Mouse (Mus musculus): ENCODE data around the gene Txndc9.
"Not testable (repeated sequence)": the region's sequence is repeated elsewhere in the genome, so short reads cannot be mapped to it uniquely, and the experiment has no call there.

Gene Txndc9

DNA sequence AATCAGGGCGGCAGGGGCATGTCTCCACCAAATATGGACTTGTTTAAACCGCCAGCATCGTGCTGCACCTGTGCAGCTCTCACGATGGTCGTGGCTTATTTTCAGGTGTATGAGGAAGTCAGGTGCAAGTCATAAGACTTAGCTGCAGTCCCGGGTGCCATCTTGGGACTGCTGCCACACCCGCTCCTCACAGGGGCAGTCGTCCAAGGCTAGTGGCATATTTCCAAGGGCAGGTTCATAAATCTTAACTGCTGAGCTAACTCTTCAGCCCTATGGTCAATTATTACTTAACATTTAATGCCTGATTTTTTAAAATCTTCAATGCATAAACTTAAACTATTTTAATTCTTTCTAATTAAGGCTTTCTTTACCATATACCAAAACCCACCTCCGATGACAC lies 21.0 kb downstream of the Txndc9 start:
- DNase-seq (ENCODE audit: low spot score in 2 of 2) = not testable (repeated sequence)

DNA sequence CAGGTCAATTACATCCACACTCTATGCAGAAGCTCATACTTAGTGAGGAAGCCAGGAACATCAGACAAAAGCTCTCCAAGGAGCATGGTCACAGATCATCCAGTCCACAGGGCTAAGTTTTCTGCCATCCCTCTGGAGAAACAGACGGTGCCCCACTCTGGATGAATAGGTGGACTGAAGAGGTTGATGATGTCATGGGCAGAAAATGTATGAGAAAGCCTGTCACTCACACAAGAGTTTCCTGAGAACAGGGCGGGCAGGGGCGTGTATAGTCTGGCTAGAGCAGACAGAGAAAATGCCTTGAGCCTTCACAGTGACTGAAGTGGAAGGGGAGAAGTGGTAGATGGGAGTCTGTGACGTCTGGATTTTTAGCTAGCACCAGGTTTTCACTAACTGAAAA lies 26.2 kb downstream of the Txndc9 start:
- no peak for DNase-seq (ENCODE audit: low spot score in 2 of 2)

DNA sequence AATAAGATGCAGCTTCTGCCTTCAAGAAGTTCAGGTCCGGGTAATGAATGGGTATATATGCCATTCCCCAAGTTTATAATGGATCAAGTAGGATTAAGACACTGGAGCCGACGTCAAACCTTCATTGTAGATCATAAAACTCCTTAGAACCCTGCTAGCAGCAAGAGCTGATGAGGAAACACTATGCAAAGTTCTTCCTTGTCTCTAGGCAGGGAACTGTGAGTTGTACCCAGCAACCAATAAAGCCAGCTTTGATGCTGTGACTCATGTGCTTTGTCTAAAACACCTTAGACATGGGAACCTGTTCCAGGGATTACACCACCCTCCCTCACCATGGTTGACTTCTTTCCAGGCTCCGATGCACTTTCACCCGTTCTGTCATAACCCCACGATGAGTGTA lies 28.9 kb downstream of the Txndc9 start:
- DNase-seq (ENCODE audit: low spot score in 2 of 2) = no peak

DNA sequence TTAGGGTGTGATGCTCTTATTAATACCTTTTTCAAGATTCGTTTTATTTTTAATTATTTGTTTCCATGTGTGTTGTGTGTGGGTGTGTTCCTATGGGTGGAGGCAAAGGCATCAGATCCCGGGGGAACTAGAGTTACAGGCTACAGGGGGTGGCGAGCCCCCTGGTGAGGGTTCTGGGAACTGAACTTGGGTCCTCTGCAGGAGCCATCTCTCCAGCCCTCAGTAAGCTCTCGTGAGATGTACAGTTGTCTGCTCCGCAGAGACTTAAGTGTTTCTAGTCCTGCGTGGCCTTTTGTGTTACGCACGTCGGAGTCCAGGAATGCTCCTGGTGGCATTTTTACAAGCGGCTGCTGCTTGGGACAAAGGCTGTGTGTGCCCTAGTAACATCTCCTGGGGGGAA lies 32.1 kb downstream of the Txndc9 start:
- DNase-seq (ENCODE audit: low spot score in 2 of 2) = no peak

DNA sequence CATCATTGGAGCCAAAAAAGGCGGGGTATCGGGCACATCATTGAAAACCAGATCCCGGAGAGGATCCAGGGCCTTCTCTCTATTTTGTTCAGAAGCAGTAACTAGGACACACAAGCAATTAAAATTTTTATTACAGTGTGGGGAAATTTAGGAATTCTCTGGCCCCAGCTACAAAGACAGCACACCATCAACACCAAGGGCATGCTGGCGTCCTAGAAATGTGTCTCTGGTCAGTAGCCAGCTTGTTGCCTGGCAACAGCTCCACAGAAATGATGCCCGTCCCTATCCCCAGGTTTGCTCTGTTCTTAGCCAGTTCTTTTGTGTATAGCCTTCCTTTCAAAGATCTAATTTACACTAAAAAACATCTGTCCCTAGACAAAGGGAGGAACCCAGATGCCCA lies 38.2 kb downstream of the Txndc9 start:
- DNase-seq (ENCODE audit: low spot score in 2 of 2) = no peak

DNA sequence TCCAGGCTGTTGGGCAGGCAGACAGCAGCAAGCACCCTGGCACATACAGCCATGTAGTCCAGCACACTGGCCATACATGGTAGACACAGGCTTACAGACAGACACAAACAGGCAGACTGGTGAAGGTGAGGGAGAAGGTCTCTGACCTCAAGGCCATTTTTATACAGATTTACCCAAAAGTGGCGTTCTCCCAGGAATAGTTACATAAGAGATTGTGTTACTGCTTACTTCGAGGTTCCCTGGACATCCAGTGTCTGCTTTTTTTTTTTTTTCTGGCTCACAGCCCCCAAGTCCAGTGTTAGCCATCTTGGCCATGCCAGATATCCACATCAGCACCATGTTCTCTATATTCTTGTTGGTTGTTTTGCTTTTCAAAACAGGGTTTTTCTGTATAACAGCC lies 39.2 kb downstream of the Txndc9 start:
- no peak for DNase-seq (ENCODE audit: low spot score in 2 of 2)

DNA sequence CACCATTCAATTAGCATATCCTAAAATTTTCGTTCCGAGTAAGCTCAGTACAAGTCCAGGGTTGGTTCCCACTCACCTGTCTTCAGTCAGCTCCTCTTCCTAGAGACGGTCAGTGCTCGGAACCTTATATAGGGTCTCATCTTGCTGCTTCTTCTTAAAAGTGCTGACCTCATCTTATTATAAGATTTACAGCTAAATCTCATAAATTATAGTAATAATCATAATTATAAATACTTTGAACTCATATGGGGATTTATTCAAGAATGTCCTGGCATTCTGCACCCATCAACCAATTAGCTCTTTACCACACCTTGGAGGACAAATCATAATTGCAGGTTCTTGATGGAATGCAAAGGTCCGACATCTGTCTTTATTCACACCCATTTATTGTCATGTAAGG lies 40.0 kb downstream of the Txndc9 start, which contains the start of gene Lyg1:
Gene Lyg1 (minus strand): TSS at position 101 of the 400 bp plus-strand sequence.
- DNase-seq (ENCODE audit: low spot score in 2 of 2) = no peak

DNA sequence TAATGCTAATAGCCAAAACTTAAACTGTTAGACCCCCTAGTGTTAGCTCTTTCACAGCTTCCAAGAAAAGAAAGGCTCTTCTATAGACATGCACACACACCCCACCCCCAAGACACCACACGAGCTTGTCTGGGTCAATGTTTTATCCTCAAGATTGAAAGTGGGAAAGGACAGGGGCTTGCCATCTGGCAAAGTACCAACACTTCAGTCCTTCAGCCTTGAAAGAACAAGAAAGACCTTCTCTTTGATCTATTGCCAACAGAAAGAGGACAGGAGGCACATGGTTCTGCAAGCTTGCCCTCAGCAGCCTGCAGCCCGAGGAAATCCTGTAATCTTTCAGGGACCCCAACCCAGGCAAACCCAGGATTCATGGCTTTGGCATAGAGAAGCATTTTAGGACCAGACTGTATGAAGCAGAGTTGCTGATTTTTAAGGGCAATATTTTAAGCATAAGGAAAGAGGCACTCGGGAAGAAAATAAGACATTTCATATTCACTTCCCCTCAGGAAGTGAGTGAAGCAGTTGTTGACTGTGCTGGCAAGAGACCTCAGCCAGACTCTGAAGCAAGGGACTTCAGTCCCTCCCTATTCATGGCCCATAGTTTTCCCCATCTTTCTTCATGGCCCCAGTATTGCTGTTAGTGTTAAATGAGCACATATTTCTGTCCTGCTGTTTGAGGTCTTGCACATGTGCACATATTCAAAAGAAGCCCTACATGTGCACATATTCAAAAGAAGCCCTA lies 40.8 kb downstream of the Txndc9 start:
- no peak for DNase-seq (ENCODE audit: low spot score in 2 of 2)

DNA sequence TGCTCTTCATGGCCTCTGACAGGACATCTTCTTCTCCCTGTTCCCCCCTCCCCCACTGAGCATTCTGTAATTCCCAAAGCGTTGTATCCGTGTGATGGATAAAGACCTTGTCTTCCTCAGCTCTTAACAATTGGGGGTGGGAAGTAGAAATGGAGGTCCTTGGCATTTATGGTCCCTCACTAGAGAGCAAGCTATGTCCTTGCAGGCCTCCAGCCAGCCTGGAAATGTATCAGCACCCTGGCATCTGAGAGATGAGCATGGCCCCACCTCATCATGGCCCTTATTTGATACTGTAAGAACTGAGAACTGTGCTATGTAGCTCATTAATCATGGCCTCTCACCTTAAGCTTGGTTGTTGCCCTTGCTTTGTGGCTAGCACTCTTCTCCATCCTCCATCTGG lies 42.4 kb downstream of the Txndc9 start:
- no peak for DNase-seq (ENCODE audit: low spot score in 2 of 2)

DNA sequence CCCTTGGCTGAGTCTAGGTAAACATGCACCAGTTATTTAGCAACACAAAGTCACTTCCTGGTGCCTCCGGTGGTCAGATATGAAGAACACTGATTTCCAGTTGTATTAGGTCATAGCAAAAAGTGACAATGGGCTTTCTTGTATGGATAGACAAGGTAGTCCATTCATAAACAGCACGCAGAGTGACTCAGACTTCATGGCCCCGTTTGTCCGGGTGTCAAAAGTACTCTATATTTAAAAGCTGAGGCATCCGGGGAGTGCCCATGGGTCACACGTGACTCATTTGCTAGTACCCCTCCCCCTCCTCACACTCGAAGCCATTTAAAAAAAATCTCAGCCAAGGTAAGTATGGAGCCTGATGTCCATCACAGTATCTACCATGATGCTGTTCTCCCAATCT lies 42.9 kb downstream of the Txndc9 start:
- no peak for DNase-seq (ENCODE audit: low spot score in 2 of 2)

DNA sequence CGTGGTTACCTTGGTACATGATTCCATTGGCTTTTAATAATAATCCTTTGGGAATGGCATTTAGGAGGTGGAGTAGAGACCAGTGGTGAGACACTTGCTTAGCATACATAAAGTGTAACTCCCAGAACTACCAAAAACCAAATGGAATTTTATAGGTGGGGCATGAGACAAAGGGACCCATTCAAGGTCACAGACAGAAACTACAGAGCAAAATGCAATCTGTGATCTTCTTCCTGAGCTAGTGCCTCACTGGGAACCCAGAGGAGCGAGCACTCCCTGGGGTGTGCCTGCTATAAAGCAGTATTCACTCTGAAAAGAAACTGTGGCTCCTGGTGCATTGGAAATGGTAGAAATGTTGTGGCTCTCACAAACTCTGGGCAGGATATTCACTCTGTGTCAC lies 48.8 kb downstream of the Txndc9 start:
- DNase-seq (ENCODE audit: low spot score in 2 of 2) = no peak
